Mouse (Mus musculus) G1E (cell line): ENCODE measurements around the gene Kcmf1.

Source experiments
- CTCF ChIP-seq: IDR thresholded peaks from 2 replicates; pipeline ENCODE4 v1.5.1; 2012; ENCODE audit warnings: low read depth, low read length, inconsistent platforms, mixed read lengths
- GATA2 ChIP-seq: IDR thresholded peaks from 2 replicates; pipeline ENCODE4 v1.6.1; 2012; ENCODE audit warnings: low read depth, low read length, inconsistent platforms, borderline replicate concordance

DNA sequence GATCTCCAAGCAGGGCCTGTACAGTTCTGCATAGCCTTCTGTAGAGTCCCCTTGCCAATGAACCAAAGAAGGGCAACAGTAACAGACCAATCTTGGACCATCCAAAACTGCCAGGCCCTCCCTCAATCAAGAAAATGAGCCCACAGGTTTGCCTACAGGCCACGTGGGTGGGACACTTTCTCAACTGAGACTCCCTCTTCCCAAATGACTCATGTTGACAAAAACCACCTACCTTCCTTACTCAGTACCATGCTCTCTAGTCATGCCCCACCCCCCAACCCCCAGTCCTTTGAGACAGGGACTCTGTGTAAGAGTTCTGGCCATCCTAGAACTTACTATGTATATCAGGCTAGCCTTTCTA, 18.2 kb downstream of the Kcmf1 start:
- TF ChIP-seq GATA2 = no peak
- TF ChIP-seq CTCF = no peak
